ENCODE assay signal across 21 mouse cellular contexts in genomic region chr4:155076677-155077076, GRCm38 (mm10). TPM values are rescaled to one million over a fixed set of nuclear protein-coding genes. Genes with fewer than 3 reads are reported as not detected.
A peak's percentile ranks its signal among the peaks of the same experiment; 100 is the strongest.
DNase-seq lines count a peak whose midpoint lies in the region; ATAC-seq and TF ChIP-seq lines count a peak whose summit lies in the region.
"Had no signal": no experiment of that assay in that cellular context is flagged by ENCODE, and none has a peak within 500 bp of the region (broad histone marks: within the 10 kb centered on the region; RNA-seq: fewer than 3 reads in every experiment).

No protein-coding gene starts in this region.

- TF ChIP-seq CTCF in midbrain, postnatal 0 days (IDR thresholded peaks at IDR 0.05) = peak; percentile 12; the same call in 1 of the 2 replicates

- DNase-seq in kidney, adult 9 months = peak; percentile 48
- no peak for DNase-seq in kidney, postnatal 10 days
- DNase-seq in kidney, postnatal 25 days = peak; percentile 31 to 49
- no peak for DNase-seq in kidney, adult 11 months
- DNase-seq in midbrain, postnatal 0 days (ENCODE audit: low spot score) = no peak
- DNase-seq in midbrain, embryonic 14.5 days = no peak
- no peak for DNase-seq in lung, postnatal 10 days
- DNase-seq: adrenal gland, adult 8-10 months; adrenal gland, postnatal 14 days; adrenal gland, postnatal 36 days; cerebellum, adult 11-12 months; cerebellum, adult 2 months; cerebellum, adult 9-10 months; cerebellum, postnatal 10 days; cerebellum, postnatal 25 days had no signal

- no peaks in the 10 kb centered on the region for H3K4me1 ChIP-seq in midbrain, postnatal 0 days (ENCODE audit: insufficient read depth, low read length)
- H3K4me1 ChIP-seq in midbrain, embryonic 14.5 days (ENCODE audit: control insufficient read depth, insufficient read depth, low read length) = no peaks in the 10 kb centered on the region
- H3K4me1 ChIP-seq: embryonic facial prominence, embryonic 10.5 days; embryonic facial prominence, embryonic 12.5 days; forebrain, embryonic 13.5 days; forebrain, embryonic 15.5 days had no signal

- H3K4me2 ChIP-seq in midbrain, postnatal 0 days (ENCODE audit: low read depth, low read length, poor library complexity, severe bottlenecking) = no peak overlapping the region
- no peak overlapping the region for H3K4me2 ChIP-seq in midbrain, embryonic 14.5 days (ENCODE audit: low read length)
- H3K4me2 ChIP-seq: embryonic facial prominence, embryonic 12.5 days; forebrain, embryonic 13.5 days; forebrain, embryonic 15.5 days had no signal

- H3K36me3 ChIP-seq in midbrain, postnatal 0 days (ENCODE audit: insufficient read depth, low read length) = peaks cover 64% of the 10 kb centered on the region
- peaks cover 93% of the 10 kb centered on the region for H3K36me3 ChIP-seq in midbrain, embryonic 14.5 days (ENCODE audit: control insufficient read depth, insufficient read depth, low read length)

- no peak overlapping the region for H3K4me3 ChIP-seq in midbrain, postnatal 0 days (ENCODE audit: low read depth, low read length)
- H3K4me3 ChIP-seq in midbrain, embryonic 14.5 days (replicated peaks; ENCODE audit: low read depth, low read length) = no peak overlapping the region
- H3K4me3 ChIP-seq: embryonic facial prominence, embryonic 10.5 days; embryonic facial prominence, embryonic 12.5 days; forebrain, embryonic 13.5 days; forebrain, embryonic 15.5 days had no signal

- no peaks in the 10 kb centered on the region for H3K27me3 ChIP-seq in midbrain, postnatal 0 days (ENCODE audit: insufficient read depth, low read length)
- no peaks in the 10 kb centered on the region for H3K27me3 ChIP-seq in midbrain, embryonic 14.5 days (ENCODE audit: control insufficient read depth, insufficient read depth, low read length)
- H3K27me3 ChIP-seq: embryonic facial prominence, embryonic 12.5 days; forebrain, embryonic 13.5 days; forebrain, embryonic 15.5 days; Patski had no signal

- no peak overlapping the region for H3K9ac ChIP-seq in midbrain, postnatal 0 days (replicated peaks; ENCODE audit: low read length, poor library complexity, severe bottlenecking)
- H3K9ac ChIP-seq in midbrain, embryonic 14.5 days (replicated peaks; ENCODE audit: low read length) = no peak overlapping the region
- H3K9ac ChIP-seq: embryonic facial prominence, embryonic 12.5 days; forebrain, embryonic 13.5 days; forebrain, embryonic 15.5 days had no signal

- 87% methylated on average over 9 of the region's 9 CpGs for WGBS in midbrain, postnatal 0 days
- 92% methylated on average over 9 of the region's 9 CpGs for WGBS in midbrain, embryonic 14.5 days

- no peaks in the 10 kb centered on the region for H3K9me3 ChIP-seq in midbrain, postnatal 0 days (ENCODE audit: low read length)
- H3K9me3 ChIP-seq in midbrain, embryonic 14.5 days (ENCODE audit: control insufficient read depth, low read length) = no peaks in the 10 kb centered on the region
- H3K9me3 ChIP-seq: embryonic facial prominence, embryonic 10.5 days; embryonic facial prominence, embryonic 12.5 days; forebrain, embryonic 13.5 days; forebrain, embryonic 15.5 days had no signal

- ATAC-seq in midbrain, postnatal 0 days (ENCODE audit: low FRiP score) = no peak
- ATAC-seq in midbrain, embryonic 14.5 days (ENCODE audit: low FRiP score, low TSS enrichment) = no peak
- ATAC-seq: activated CD4-positive, CD25-positive, alpha-beta regulatory T cell, adult 4 months; forebrain, embryonic 13.5 days; forebrain, embryonic 15.5 days; Patski had no signal

- H3K27ac ChIP-seq in midbrain, postnatal 0 days (ENCODE audit: low read depth, low read length) = no peak overlapping the region
- no peak overlapping the region for H3K27ac ChIP-seq in midbrain, embryonic 14.5 days (replicated peaks; ENCODE audit: low read depth, low read length)
- H3K27ac ChIP-seq: embryonic facial prominence, embryonic 10.5 days; embryonic facial prominence, embryonic 12.5 days; forebrain, embryonic 13.5 days; forebrain, embryonic 15.5 days had no signal

RNA-seq across cellular contexts. Expression of gene Rer1, which starts 9.5 kb away (rescaled TPM):
- total RNA-seq in midbrain, postnatal 0 days (2014; rRNA removed) = 91.4 and 104 TPM in 2 replicates
- polyA plus RNA-seq in midbrain, postnatal 0 days (2015; fragmentation: Nextera tagmentation; extraction: Ambion mirVana) = 132 and 133 TPM in 2 replicates
- polyA plus RNA-seq in midbrain, embryonic 14.5 days (2014; fragmentation: Nextera tagmentation; extraction: Ambion mirVana) = 139 and 148 TPM in 2 replicates

RNA-seq across cellular contexts. Expression of gene Morn1, which starts 9.7 kb away (rescaled TPM):
- 3.3 and 8.5 TPM in 2 replicates for total RNA-seq in midbrain, postnatal 0 days (2014; rRNA removed)
- 8.6 and 8.9 TPM in 2 replicates for polyA plus RNA-seq in midbrain, postnatal 0 days (2015; fragmentation: Nextera tagmentation; extraction: Ambion mirVana)
- 6.0 and 6.4 TPM in 2 replicates for polyA plus RNA-seq in midbrain, embryonic 14.5 days (2014; fragmentation: Nextera tagmentation; extraction: Ambion mirVana)

RNA-seq across cellular contexts. Expression of gene Pex10, which starts 9.9 kb away (rescaled TPM):
- total RNA-seq in midbrain, postnatal 0 days (2014; rRNA removed) = 12.2 and 14.0 TPM in 2 replicates
- 15.2 and 15.7 TPM in 2 replicates for polyA plus RNA-seq in midbrain, postnatal 0 days (2015; fragmentation: Nextera tagmentation; extraction: Ambion mirVana)
- polyA plus RNA-seq in midbrain, embryonic 14.5 days (2014; fragmentation: Nextera tagmentation; extraction: Ambion mirVana) = 6.0 and 10.0 TPM in 2 replicates

RNA-seq across cellular contexts. Expression of gene Plch2, which starts 20.1 kb away (rescaled TPM):
- 49.8 and 51.1 TPM in 2 replicates for total RNA-seq in midbrain, postnatal 0 days (2014; rRNA removed)
- polyA plus RNA-seq in midbrain, postnatal 0 days (2015; fragmentation: Nextera tagmentation; extraction: Ambion mirVana) = 21.1 and 21.7 TPM in 2 replicates
- 12.1 and 13.0 TPM in 2 replicates for polyA plus RNA-seq in midbrain, embryonic 14.5 days (2014; fragmentation: Nextera tagmentation; extraction: Ambion mirVana)
- polyA plus RNA-seq: activated CD4-positive, CD25-positive, alpha-beta regulatory T cell, adult 4 months had no signal

Comparison
In these comparisons a context has a peak if more than half of its experiments do, and no peak if none do; other contexts are left out.
1. DNase-seq: peak in kidney, adult 9 months (single experiment) and kidney, postnatal 25 days (2 of 2); none in kidney, postnatal 10 days (single experiment), kidney, adult 11 months (single experiment), midbrain, postnatal 0 days (single experiment), midbrain, embryonic 14.5 days (single experiment) and lung, postnatal 10 days (single experiment).